Mouse (Mus musculus): Measurements from ENCODE around the gene Tctn3.

- TF ChIP-seq CTCF (IDR thresholded peaks at IDR 0.05; ENCODE audit: low read depth) (no peak), EP300 (IDR thresholded peaks at IDR 0.05; ENCODE audit: low read depth) (no peak)
These were observed 25.6 kb upstream of the Tctn3 start for GRCm38 (mm10) chr19:40637601-40638000.
